Mouse (Mus musculus) thymus, adult 2 months (tissue): Measurements from ENCODE around the gene Slc35e3.

Source experiments
- CTCF ChIP-seq: fragments of 200-500 bp; IDR thresholded peaks from 2 replicates; pipeline ENCODE4 v1.5.1; 2012; ENCODE audit warnings: mild to moderate bottlenecking, control low read depth, low read length, moderate library complexity, borderline replicate concordance; ENCODE audit not compliant: control insufficient read depth, poor library complexity, insufficient read depth; ENCODE audit errors: extremely low read depth
- POLR2A ChIP-seq: fragments of 200-500 bp; IDR thresholded peaks from 2 replicates; pipeline ENCODE4 v1.6.1; 2012; ENCODE audit warnings: mild to moderate bottlenecking, low read length, control low read depth, moderate library complexity; ENCODE audit not compliant: control insufficient read depth, poor library complexity, insufficient read depth; ENCODE audit errors: extremely low read depth

DNA sequence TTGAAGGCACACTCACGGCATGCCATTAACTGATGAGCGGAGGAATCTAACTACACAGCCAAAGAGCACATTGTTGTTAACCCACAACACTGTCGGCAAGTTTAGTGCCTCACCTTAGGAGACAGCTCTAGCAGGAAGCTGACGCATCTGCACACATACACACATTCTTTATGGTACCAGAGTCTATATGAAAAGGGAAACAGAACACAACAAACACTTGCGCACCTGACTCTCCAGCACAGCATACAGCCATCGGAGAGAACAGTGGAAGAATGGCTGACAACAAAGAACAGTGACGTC, 21.9 kb upstream of the Slc35e3 start:
- TF ChIP-seq CTCF (no peak), POLR2A (no peak)
